Mouse (Mus musculus): ENCODE measurements around the gene Pygl.

Gene Pygl

DNA sequence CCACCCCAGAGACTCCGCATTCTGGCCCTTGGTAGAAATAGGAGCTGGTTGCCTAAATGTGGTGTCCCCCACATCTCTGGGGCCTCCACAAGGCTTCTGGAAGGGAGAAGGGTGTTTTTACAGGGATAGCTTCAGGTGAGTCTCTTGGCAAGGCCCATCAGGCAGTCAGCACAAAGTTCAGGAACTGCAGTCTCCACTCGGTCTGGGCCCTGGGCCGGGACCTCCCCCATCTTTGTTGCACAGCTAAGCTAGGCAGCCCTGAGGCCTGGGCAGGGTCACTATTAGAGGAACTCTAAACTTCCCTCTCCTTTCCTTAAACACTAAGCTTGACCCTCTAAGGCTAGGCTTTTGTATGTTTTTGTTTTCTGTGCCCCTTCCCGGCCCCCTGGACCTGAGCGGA lies 4.6 kb downstream of the Pygl start:
- peak; percentile 90 for DNase-seq

DNA sequence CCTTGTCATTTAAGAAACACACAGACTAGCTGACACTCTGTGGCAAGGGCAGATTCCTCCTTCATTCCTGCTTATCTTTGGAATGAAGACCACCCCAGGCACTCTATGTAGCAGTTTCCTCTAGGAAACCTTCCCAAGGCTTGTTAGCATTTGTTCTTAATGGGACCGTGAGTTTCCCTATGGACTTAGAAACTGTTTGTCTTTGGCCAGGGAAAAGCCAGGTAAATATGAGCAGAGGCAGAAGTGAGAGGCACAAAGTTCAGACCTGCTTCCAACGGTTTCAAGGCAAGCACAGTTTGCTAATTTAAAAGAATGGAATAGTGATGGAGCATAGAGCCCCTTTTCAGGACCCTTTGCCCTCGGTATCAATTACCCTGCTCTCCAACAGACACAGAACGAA lies 8.0 kb downstream of the Pygl start:
- no peak for DNase-seq

DNA sequence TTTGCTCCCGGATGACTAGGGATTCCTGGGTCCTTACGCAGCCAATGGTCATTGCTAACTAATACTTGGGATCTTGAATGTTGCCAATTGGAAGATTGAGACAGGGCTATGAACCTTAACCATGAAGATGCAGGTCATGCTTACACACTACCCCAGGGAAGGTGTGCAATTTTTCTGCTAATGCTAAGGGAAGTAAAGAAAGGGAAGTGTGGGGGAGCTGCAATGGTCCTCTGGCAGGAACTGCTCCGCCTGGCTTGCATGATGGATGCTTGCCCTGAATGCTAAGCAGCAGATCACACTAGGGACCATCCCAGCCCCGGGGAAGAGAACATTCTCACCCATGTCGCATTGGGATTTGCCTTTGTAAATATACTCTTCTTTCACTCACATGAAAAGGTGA lies 9.9 kb downstream of the Pygl start:
- DNase-seq, result no peak

DNA sequence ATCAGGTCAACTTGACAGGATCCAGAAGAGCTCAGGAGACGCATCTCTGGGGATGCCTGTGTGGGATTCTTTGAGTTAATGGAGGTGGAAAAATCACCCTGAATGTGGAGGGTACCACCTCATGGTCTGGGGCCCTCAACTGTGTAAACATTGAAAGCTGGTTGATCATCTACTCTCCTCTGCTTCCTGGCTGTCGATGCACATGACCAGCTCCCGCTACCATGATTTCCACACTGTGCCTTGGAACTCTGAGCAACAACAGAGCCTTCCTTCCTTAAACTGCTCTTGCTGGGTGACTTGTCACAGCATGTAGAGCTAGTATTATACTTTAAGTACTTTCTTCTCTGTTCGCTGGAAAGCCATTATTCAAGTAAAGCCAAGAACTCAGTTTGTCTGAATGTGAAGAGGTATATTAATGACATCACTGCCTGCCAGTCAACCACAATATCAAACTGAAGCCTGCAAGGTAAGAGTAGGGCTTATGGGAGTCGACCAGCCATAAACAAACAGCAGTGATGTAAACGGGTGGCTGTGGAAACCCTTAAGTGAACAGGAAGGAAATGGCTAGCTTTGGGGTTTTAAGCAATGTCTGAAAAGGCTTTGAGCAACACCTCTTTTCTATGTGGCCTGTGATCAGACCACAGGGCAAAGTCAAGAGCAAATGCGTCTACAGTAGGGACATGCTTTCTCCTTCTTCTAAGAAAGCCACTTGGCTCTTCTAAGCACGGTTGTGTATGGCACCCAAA lies 12.3 kb downstream of the Pygl start:
- no peak for DNase-seq

DNA sequence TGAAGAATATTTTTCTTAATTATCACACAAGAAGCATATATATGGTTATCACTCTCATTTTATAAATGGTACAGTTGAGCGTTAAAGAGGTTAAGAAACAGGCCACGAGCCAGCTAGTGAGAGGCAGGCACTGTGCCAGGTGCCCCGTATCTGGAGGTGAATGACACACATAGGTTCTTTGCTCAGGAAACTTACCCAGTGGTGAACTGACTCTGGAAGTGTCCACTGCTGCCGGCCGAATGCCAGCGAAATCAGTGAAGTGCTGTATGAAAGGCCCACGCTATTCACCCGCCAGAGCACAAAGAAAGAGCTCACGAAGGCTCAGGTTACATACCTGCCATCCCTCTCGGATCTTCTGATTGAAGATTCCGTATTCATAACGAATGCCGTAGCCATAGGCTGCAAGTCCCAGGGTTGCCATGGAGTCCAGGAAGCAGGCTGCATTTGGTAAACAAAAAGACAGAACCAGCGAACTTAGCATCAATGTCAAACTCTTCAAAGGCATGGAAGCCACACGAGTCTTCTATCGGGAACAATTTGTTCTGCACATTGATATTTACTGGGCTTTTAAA lies 15.0 kb downstream of the Pygl start:
- DNase-seq, result peak; percentile 84

DNA sequence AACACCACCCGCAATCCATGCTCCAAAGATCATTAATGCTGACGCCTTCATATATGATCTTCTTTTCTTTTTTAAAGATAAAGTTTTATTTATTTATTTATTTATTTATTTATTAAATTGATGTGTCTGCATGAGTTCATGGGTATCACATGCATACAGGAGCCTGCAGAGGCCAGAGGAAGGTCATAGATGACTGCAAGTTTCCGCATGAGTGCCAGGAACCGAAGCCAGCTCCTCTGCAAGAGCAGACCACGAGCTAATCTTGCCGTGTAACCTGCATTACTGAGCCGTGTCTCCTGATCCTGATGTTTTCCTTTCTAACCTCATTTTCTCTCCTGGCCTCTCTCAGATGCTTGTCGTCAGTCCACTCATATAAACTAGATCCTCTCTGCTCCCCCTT lies 17.0 kb downstream of the Pygl start:
- no peak for DNase-seq

DNA sequence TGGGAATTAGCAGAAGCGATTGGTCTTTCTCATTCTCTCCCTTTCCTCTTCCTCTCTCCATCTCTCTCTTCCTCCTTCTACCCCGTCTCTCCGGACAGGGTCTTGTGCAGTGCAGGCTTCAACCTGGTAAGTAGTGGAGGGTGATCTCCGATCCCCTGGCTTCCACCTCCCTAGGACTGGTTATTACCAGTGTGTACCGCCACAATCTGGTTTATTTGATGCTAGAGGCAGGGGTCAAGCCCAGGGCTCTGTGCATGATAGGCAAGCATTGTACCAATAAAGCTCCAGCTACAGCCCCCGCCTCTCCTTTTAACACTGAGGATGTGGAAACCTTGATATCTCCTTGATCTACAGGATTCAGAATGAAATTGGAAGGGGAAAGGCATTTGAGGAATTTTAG lies 17.7 kb downstream of the Pygl start:
- no peak for DNase-seq

DNA sequence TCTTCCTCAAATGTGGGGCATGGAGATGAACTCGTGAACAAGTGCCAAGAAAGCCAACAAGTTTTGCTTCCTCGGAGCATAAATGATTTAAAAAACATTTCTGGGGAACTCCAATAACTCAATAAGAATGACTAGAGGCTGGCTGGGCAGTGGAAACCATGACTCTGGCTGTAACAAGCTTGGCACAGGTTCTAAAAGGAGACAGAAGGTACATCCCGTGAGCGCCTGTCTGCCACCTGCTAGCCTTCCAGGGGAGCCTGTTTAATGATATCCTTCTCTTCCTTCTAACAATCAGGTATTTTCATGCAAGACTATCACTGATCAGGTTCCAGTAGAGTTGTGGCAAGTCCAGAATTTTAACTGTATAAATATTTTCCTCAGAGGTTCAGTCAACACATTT lies 18.8 kb downstream of the Pygl start:
- peak; percentile 10 for DNase-seq

DNA sequence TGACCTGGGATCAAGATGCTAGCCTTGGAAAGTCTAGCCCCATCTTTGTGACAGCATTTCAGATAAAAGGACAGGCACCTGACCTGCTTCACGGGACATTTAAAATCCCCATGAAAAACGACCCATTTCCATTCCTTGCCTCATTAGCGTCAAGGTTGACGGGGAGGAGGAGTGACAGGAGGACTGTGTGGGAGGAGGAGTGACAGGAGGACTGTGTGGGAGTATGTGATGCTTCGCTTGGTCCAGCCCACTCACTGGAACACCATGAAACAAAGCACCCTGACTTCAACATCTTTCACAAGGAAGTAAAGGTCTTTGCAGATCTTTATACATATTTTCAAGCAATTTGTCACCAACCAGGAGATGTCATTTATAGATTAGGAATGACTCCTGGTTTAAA lies 23.1 kb downstream of the Pygl start:
- DNase-seq, result no peak

DNA sequence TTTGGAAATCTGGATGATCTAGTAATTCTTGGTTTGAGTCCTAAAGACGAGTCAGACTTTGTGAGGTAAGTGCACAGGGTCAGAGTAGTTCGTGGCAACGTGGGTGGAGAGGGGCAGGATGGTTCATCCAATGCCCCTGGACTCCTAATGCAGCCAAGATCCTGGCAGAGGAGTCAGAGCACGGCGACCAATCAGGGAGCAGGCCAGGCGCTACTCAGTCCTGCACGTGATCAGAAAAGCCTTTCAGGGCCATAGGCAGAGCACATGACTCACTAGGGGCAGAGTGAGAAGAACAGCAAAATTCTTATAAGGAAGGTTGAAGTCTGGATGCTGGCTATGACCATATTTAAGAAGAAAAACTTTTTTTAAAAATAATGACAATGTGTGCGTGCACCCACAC lies 26.9 kb downstream of the Pygl start:
- DNase-seq, result peak; percentile 62

DNA sequence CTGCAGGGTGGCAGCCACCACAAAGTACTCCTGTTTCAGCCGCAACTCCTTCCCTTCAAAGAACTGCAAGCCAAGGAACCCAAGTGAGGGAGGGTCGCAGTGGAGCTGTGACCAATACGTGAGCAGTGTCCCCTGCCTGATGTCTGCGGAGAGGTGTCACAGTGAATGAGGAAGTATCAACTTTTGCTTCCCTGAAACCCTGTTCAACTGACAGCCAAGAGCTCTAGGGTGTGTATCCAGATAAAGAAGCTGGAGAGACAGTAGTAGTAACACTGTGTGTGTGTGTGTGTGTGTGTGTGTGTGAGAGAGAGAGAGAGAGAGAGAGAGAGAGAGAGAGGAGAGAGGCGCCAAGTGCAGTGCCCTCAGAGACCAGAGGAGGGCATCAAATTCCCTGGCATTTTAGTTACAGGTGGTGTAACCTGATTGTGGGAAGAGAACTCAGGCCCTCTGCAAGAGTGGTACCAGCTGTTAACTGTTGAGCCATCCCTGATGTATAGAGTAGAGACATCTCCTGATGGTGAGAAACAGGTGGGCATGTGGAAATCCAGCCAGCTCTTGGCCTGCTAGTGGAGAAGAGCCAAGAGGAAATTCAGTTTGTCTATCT lies 29.3 kb downstream of the Pygl start:
- peak; percentile 23 for DNase-seq

DNA sequence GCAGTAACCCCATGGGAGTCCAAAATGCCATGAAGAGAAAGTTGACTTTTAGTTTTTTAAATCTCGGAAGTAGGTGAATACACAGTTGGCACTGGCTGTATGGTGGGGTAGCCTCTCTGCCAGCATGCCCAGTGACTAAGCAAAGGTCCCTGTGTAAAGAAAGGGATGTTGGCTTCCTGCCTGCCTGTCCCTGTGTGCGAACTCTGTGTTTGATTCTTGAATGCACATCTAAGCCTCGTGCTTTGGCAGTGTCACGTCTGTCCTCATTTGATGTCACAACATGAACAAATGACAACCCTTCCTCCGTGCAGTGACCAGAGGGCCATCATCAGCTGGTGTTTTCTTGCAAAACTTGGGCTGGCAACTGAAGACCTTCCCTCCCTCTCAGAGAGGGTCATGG lies 34.9 kb downstream of the Pygl start:
- DNase-seq, result peak; percentile 33

DNA sequence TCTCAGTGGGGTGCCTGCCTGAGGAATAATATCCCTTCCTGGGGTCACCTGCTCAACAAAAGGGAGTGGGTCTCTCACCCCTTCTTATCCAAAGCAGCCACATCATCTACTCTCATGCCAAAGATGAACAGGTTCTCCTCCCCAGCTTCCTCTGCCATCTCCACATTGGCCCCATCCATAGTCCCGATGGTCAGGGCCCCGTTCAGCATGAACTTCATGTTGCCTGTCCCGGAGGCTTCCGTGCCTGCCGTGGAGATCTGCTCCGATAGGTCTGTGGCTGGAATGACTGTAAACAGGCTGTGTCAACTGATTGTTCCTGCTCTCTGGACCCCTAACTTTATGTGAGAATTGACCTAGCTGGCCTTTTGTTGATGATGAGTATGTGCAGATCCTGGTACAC lies 35.9 kb downstream of the Pygl start:
- peak; percentile 80 for DNase-seq

DNA sequence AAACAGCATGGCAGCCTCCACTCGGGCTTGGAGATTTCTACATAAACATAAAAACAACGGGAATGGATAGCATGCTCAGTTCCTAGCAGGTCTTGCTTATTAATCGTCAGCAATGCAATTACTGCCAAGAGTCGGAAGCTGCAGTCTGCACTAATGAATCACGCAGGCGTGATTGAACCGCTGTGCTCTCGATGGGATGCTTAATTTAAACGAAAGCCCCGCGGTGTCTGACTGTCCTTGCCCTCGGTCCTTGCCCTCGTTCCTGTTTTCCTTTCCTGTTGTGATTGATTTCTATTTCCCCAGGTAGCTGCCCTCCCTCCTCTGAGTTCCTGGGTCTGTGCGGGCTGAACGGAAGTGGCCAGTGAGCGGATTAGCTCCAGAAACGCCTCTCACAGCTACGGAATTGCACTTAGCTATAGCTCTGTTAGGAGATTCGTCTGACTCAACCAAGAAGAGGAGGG lies 39.0 kb downstream of the Pygl start:
- peak; percentile 71 for DNase-seq

DNA sequence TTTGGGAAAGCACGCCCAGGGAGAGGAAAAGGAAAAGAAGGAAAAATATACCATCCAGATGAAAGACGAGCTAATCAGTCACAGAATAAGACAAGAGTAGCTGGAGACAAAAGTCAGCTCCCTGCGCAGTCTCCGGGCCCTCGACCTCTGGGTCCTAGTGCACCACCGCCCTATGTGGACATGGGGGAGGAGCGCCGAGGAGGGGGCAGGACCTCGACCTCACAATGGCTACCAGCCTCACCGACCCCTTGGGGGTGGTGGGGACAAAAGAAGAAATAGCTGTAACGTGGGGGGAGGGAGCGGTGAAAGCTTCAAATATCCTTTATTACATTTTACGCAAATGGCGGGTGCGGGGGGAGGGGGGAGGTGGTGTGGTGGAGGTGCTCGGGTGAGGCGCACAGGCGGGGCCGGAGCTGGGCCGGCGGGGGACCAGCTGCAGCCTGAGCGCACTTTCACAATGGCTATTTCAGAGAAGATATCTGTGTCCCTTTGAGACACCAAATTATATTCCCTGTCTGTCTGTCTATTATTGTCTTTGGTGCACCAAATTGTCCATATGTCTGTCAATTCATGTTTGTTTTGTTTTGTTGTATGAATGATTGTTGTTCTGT lies 47.0 kb downstream of the Pygl start:
- peak; percentile 54 for DNase-seq

DNA sequence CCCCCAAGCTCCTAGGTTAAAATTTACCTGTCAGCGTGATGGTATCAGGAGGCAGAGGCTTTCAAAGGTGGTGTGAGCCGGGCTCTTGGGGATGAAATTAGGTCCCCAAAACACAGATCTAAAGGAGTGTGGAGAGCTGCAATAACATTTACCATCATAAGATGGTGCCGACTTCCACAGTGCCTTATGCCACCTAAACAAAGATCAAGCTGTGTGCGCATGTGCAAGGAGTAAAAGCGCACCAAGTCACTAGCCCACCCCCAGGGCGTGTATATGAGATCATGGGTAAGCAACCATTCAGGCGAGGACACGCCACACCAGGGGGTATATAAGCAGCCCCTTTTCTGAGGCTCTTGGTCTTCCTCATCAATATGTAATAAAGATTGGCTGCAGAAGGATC lies 47.8 kb downstream of the Pygl start:
- peak; percentile 75 for DNase-seq

DNA sequence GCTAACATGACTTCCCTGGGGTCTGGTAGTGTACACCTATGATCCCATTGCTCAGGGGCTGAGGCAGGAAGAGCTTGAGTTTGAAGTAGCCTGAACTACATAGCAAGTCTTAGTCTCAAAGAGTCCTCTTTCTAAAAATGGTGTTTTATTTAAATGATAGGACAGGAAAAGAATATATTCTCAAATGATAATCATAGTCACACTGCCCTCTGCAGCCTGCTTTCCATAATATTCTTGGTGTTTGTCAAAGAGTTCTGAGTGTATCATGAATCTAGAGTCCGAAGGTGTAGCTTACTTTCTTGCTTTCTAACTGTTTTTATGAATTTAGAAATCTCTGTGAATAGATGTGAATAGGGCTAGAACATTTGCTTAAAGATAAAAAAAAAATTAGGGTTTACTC lies 61.3 kb downstream of the Pygl start:
- peak; percentile 2 for DNase-seq

DNA sequence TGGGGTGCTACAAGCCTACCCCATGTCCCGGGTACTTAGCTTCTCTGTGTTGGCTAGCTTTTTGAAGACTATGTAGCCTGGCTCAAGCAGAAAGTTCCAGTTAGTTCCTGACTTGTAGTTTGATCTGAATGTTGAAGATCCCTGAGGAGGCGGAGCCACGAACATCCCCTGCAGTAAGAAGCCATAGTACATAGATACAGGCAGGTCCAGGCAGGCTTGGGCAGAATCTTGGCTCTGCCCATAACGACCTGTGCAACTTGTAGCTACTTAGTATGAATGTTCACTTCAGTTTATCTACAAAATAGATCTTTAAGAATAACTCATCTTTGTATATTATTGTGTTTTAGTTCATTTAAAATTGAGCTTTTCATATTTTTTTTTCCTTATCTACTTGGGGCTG lies 63.3 kb downstream of the Pygl start:
- DNase-seq, result peak; percentile 83

DNA sequence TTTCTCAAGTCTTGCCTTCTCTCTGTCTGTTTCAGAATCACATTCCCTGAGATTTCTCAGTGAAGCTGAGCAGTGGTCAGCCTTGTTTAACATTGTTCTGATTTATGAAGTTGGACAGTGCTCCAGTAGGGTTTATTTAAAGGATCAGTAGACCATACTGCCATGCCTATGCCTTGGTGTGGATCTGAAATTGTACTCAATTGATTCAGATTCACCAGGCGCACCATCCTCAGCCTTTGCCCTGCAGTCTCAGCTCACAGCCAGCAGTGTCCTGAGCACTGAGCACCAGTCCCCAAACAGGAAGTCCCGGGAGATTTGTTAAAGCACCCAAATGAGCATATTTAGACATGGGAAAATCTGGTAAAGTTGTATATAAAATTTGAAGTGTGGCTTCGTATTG lies 66.5 kb downstream of the Pygl start:
- DNase-seq, result peak; percentile 78

DNA sequence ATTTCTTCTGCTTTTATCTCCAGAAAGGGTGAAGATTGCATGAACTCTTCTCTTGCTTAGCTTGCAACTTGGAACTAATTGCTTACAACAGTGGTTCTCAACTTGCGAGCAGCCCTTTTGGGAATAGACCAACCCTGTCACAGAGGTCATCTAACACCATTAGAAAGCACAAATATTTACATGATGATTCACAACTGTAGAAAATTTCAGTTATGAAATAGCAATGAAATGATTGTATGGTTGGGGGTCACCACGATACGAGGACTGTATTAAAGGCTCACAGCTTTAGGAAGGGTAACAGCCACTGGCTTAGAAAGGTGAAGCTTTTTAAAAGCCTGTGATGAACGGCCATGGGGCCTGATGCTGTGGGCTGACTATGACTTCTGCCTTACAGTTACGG lies 70.2 kb downstream of the Pygl start:
- DNase-seq, result peak; percentile 23

DNA sequence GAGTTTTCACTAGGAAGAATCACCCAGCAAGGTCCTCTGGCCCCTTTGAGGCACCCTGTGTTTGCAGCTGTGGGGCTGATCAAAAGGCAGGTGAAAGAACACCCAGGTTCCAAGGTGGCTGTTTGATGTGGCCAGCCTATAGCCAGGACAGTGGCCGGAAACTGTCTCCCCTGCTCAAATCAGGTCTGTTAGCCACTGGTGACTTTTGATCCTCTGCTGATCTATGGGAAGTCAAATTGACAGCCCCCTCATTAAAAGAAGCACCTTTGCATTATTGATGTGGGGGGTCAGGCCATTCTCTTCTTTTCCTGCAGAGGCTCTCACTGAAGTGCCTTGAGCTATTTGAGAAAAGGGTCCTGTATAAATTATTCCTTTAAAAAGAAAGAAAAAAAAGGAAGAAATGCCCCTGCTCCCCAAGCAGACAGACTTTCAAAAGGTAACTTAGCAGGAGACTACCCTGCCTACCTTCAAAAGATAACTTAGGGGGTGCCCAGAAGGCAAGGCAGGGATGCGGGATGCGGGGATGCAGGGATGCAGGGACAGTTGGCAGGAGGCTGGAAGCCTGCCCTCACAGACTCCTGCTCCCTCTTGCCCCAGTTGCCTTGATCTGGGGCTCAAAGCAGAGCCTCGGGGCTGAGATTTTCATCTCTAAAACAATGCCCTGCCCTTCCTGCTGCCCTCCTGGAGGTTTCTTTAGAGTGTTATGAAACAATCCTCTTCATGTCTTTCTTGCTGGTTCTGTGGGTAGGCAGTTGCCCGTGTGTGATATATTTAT lies 73.8 kb downstream of the Pygl start:
- no peak for DNase-seq

DNA sequence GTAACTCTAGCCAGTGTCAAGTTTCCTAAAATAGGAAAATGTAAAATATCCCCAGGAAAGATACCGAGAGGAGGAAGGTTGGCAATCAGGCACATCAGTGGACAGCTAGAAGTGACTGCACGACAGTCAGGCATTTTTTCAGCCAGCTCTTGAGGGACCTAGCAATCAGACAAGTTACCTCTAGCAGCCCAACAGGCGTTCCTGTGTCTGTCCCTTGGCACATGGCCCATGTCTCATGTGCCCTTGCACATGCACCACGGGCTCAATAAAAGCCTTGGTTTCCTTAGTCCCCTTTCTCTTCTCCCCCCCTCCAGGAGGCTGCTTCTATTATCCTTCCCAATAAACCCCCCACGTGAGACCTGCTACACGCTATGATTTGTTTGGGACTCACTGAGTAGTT lies 75.1 kb downstream of the Pygl start:
- no peak for DNase-seq

DNA sequence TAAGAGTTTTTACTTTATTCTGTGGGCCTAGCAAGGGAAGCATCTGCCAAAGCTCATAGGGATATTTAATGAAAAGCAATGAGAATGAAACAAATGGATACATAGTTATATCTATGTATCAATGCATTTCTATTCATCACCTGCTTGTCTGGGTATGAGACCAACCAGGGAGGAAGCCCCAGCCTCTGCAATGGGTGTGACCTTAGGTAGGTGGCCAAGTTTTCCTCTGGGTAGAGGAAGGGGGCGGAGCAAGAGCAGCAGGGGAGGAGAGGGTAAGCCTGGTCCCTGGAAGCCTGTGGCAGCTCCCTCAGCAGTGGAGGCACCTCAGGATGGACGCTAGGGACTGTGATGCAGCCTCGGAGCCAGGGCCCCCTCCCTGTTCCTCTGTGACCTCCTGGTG lies 77.4 kb downstream of the Pygl start, which contains the start of gene Abhd12b:
Abhd12b (plus strand) TSS at position 301 of the 400 bp plus-strand sequence.
- DNase-seq, result no peak

All from heart, adult 11 months (tissue).